Mouse (Mus musculus): Measurements from ENCODE around the gene Olfr1160. TPM values are rescaled to one million over a fixed set of nuclear protein-coding genes. Genes with fewer than 3 reads are reported as not detected.
"Not testable (repeated sequence)": the region's sequence is repeated elsewhere in the genome, so short reads cannot be mapped to it uniquely, and the experiment has no call there.

Gene Olfr1160
- not detected for polyA plus RNA-seq (2012; fragmentation: generic; extraction: Trizol)

DNA sequence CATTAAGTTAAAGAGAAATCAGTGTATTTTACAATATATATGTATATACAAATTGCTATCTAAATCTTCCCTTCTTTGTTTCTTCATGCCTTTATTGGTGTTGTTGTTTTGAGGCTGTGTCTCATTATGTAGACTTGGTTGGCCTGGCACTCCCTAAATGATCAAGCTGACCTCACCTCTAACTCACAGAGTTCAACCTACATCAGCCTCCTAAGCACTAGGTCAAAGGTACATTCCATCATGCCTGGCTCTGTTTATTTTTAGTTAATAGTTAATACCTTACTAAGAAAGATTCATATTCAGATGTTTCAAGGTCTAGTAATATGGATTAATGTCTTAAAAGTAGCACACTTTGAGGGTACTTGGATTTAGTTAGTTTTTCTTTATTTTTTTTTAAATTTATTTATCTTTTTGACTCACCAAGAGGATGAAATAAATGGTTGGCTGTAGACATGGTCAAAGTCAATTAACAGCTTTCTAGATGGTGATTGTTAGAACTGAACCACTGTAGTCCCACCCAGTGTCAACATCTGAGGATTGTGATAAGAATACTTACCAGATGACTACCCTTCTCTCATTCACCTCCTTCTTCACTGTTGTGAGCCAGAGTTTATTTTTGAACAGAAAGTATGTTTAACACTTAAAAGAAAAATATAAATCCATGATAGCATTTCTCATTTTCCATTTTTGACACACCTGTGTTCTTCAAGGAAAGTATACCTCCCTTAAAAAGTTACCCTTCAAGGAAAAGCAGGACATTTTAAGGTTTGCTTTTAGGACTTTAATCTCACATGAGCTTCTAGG is at the start of gene Olfr1160:
Olfr1160 (minus strand) TSS at position 754 of the 804 bp plus-strand sequence.
- no peak within 1 kb of the TSS for H3ac ChIP-seq (ENCODE audit: control insufficient read depth, insufficient read length)
- H3K27me3 ChIP-seq (ENCODE audit: control insufficient read depth, insufficient read depth, insufficient read length), result no peaks in the 10 kb centered on the region
- TF ChIP-seq MAX (IDR thresholded peaks at IDR 0.05; ENCODE audit: low read depth), result no peak
- TF ChIP-seq POLR2A (IDR thresholded peaks at IDR 0.05; ENCODE audit: insufficient read length, low read depth), result no peak
- TF ChIP-seq MYOD1 (IDR thresholded peaks at IDR 0.05; ENCODE audit: control insufficient read depth in 1 of 3, insufficient read length in 2 of 3, low read depth in 2 of 3), result no peak
- TF ChIP-seq CEBPB (IDR thresholded peaks at IDR 0.05; ENCODE audit: insufficient read depth, poor library complexity, severe bottlenecking), result no peak
- TF ChIP-seq MYOG (IDR thresholded peaks at IDR 0.05; ENCODE audit: control insufficient read depth in 1 of 3, insufficient read depth in 1 of 3, insufficient read length in 2 of 3, low read depth in 2 of 3), result no peak
- no peak for TF ChIP-seq POLR2AphosphoS2 (IDR thresholded peaks at IDR 0.05; ENCODE audit: insufficient read length, low read depth)
- TF ChIP-seq USF1 (IDR thresholded peaks at IDR 0.05; ENCODE audit: low read depth), result no peak
- TF ChIP-seq TCF12 (IDR thresholded peaks at IDR 0.05; ENCODE audit: insufficient read depth, poor library complexity, severe bottlenecking), result no peak
- no peak for TF ChIP-seq TCF3 (IDR thresholded peaks at IDR 0.05; ENCODE audit: insufficient read length, low read depth)
- no peak for TF ChIP-seq REST (IDR thresholded peaks at IDR 0.05; ENCODE audit: insufficient read depth, insufficient read length)
- TF ChIP-seq E2F4 (IDR thresholded peaks at IDR 0.05; ENCODE audit: insufficient read depth), result no peak
- no peak for TF ChIP-seq SRF (IDR thresholded peaks at IDR 0.05; ENCODE audit: control insufficient read depth, insufficient read length, low read depth)
- H3K36me3 ChIP-seq (ENCODE audit: control insufficient read depth, insufficient read depth), result no peaks in the 10 kb centered on the region
- no peak within 1 kb of the TSS for H3K4me2 ChIP-seq (ENCODE audit: low read depth)
- H3K79me2 ChIP-seq (ENCODE audit: control insufficient read depth, insufficient read depth), result no peaks in the 10 kb centered on the region
- no peak within 1 kb of the TSS for H3K4me3 ChIP-seq

GRCm38 (mm10) chr2:88051029-88051428 is 43.0 kb upstream of the Olfr1160 start, which contains the start of gene Olfr1162:
Gene Olfr1162, minus strand, starts transcription at chr2:88051129.
- Histone ChIP-seq H3K36me3 (ENCODE audit: control insufficient read depth, insufficient read depth) (no peaks in the 10 kb centered on the region), H3K79me2 (ENCODE audit: control insufficient read depth, insufficient read depth) (no peaks in the 10 kb centered on the region), H3ac (ENCODE audit: control insufficient read depth, insufficient read length) (no peak within 1 kb of the TSS), H3K4me3 (no peak within 1 kb of the TSS), H3K27me3 (ENCODE audit: control insufficient read depth, insufficient read depth, insufficient read length) (no peaks in the 10 kb centered on the region), H3K4me2 (ENCODE audit: low read depth) (no peak within 1 kb of the TSS)
- TF ChIP-seq POLR2A (IDR thresholded peaks at IDR 0.05; ENCODE audit: insufficient read length, low read depth) (no peak), MAX (IDR thresholded peaks at IDR 0.05; ENCODE audit: low read depth) (no peak), TCF12 (IDR thresholded peaks at IDR 0.05; ENCODE audit: insufficient read depth, poor library complexity, severe bottlenecking) (no peak), REST (IDR thresholded peaks at IDR 0.05; ENCODE audit: insufficient read depth, insufficient read length) (no peak), CEBPB (IDR thresholded peaks at IDR 0.05; ENCODE audit: insufficient read depth, poor library complexity, severe bottlenecking) (no peak), MYOD1 (IDR thresholded peaks at IDR 0.05; ENCODE audit: control insufficient read depth in 1 of 3, insufficient read length in 2 of 3, low read depth in 2 of 3) (no peak), E2F4 (IDR thresholded peaks at IDR 0.05; ENCODE audit: insufficient read depth) (no peak), MYOG (IDR thresholded peaks at IDR 0.05; ENCODE audit: control insufficient read depth in 1 of 3, insufficient read depth in 1 of 3, insufficient read length in 2 of 3, low read depth in 2 of 3) (no peak), POLR2AphosphoS2 (IDR thresholded peaks at IDR 0.05; ENCODE audit: insufficient read length, low read depth) (no peak)

DNA sequence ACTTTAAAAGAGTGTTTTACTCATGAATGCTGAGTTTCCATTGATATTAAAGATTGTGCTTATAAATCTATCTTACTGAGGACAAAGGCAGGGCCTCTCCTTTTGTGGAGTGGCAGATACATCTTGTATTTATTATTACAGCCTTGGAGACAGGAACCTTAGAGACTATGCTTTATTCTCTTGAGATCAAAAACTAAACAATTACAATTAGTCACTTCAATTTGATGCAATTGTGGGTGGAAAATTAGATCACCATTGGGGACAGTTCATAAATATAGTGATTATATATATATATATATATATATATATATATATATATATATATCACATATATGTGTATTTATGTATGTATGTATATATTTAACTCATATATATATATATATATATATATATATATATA is 29.5 kb upstream of the Olfr1160 start, which contains the start of gene Olfr73:
Olfr73 (minus strand) TSS at position 101 of the 400 bp plus-strand sequence.
- H3K79me2 ChIP-seq (ENCODE audit: control insufficient read depth, insufficient read depth), result no peaks in the 10 kb centered on the region
- H3K4me2 ChIP-seq (ENCODE audit: low read depth), result no peak within 1 kb of the TSS
- H3K27me3 ChIP-seq (ENCODE audit: control insufficient read depth, insufficient read depth, insufficient read length), result no peaks in the 10 kb centered on the region
- no peak within 1 kb of the TSS for H3ac ChIP-seq (ENCODE audit: control insufficient read depth, insufficient read length)
- no peak within 1 kb of the TSS for H3K4me3 ChIP-seq
- TF ChIP-seq REST (IDR thresholded peaks at IDR 0.05; ENCODE audit: insufficient read depth, insufficient read length) (no peak), POLR2A (IDR thresholded peaks at IDR 0.05; ENCODE audit: insufficient read length, low read depth) (no peak), MYOG (IDR thresholded peaks at IDR 0.05; ENCODE audit: control insufficient read depth in 1 of 3, insufficient read depth in 1 of 3, insufficient read length in 2 of 3, low read depth in 2 of 3) (no peak), MAX (IDR thresholded peaks at IDR 0.05; ENCODE audit: low read depth) (no peak)
- no peaks in the 10 kb centered on the region for H3K36me3 ChIP-seq (ENCODE audit: control insufficient read depth, insufficient read depth)

DNA sequence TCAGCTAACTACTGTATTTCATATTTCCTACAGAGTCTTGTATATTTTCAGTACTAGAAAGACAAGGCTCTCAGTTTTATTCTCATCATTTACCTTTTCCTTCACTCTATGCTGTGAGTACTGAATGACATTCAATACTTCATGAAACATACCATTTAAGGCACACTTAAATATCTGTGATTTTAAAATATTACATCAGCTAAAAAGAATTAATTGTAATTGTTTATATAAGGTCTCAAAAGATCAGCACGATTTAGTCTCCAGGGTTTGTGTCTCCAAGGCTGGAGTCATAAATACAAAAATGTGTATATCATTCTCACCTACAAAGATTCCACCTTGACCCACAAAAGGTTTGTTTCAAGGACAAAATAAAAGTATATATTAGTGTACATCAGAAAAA is 14.4 kb upstream of the Olfr1160 start, which contains the start of gene Olfr1161:
Olfr1161 (plus strand) TSS at position 301 of the 400 bp plus-strand sequence.
- not testable (repeated sequence) for H3K4me2 ChIP-seq (ENCODE audit: low read depth); H3ac ChIP-seq (ENCODE audit: control insufficient read depth, insufficient read length); H3K27me3 ChIP-seq (ENCODE audit: control insufficient read depth, insufficient read depth, insufficient read length); H3K4me3 ChIP-seq; H3K36me3 ChIP-seq (ENCODE audit: control insufficient read depth, insufficient read depth); H3K79me2 ChIP-seq (ENCODE audit: control insufficient read depth, insufficient read depth)

GRCm38 (mm10) chr2:87989813-87990212 is 18.3 kb downstream of the Olfr1160 start, which contains the start of gene Olfr1158:
Gene Olfr1158, plus strand, starts transcription at chr2:87990113.
- TF ChIP-seq TCF12 (IDR thresholded peaks at IDR 0.05; ENCODE audit: insufficient read depth, poor library complexity, severe bottlenecking), result no peak
- no peak for TF ChIP-seq POLR2AphosphoS2 (IDR thresholded peaks at IDR 0.05; ENCODE audit: insufficient read length, low read depth)
- no peak for TF ChIP-seq CEBPB (IDR thresholded peaks at IDR 0.05; ENCODE audit: insufficient read depth, poor library complexity, severe bottlenecking)
- TF ChIP-seq POLR2A (IDR thresholded peaks at IDR 0.05; ENCODE audit: insufficient read length, low read depth), result no peak
- TF ChIP-seq REST (IDR thresholded peaks at IDR 0.05; ENCODE audit: insufficient read depth, insufficient read length), result no peak
- TF ChIP-seq SRF (IDR thresholded peaks at IDR 0.05; ENCODE audit: control insufficient read depth, insufficient read length, low read depth), result no peak
- no peak for TF ChIP-seq MYOG (IDR thresholded peaks at IDR 0.05; ENCODE audit: control insufficient read depth in 1 of 3, insufficient read depth in 1 of 3, insufficient read length in 2 of 3, low read depth in 2 of 3)
- no peak for TF ChIP-seq TCF3 (IDR thresholded peaks at IDR 0.05; ENCODE audit: insufficient read length, low read depth)
- TF ChIP-seq MAX (IDR thresholded peaks at IDR 0.05; ENCODE audit: low read depth), result no peak
- TF ChIP-seq MYOD1 (IDR thresholded peaks at IDR 0.05; ENCODE audit: control insufficient read depth in 1 of 3, insufficient read length in 2 of 3, low read depth in 2 of 3), result no peak
- TF ChIP-seq E2F4 (IDR thresholded peaks at IDR 0.05; ENCODE audit: insufficient read depth), result no peak
- TF ChIP-seq USF1 (IDR thresholded peaks at IDR 0.05; ENCODE audit: low read depth), result no peak
- H3K36me3 ChIP-seq (ENCODE audit: control insufficient read depth, insufficient read depth), result no peaks in the 10 kb centered on the region
- no peaks in the 10 kb centered on the region for H3K79me2 ChIP-seq (ENCODE audit: control insufficient read depth, insufficient read depth)
- no peak within 1 kb of the TSS for H3K4me3 ChIP-seq
- no peak within 1 kb of the TSS for H3K4me2 ChIP-seq (ENCODE audit: low read depth)
- H3ac ChIP-seq (ENCODE audit: control insufficient read depth, insufficient read length), result no peak within 1 kb of the TSS
- H3K27me3 ChIP-seq (ENCODE audit: control insufficient read depth, insufficient read depth, insufficient read length), result no peaks in the 10 kb centered on the region

Measured in myocyte (in vitro differentiated cells).